Mouse (Mus musculus) heart, adult 2 months (tissue): ENCODE results near the gene Pid1. TPM values are rescaled to one million over a fixed set of nuclear protein-coding genes. Genes with fewer than 3 reads are reported as not detected.
A peak's percentile ranks its signal among the peaks of the same experiment; 100 is the strongest.

Experiments used
- DNase-seq, 2 experiments: peaks; one replicate each; pipeline ENCODE4 v3.0.0; 2021
- H3K27ac ChIP-seq: fragments of 200-600 bp; 2 replicates; pipeline ENCODE4 v1.8.1; 2022
- H3K27me3 ChIP-seq: fragments of 200-500 bp; 2 replicates; pipeline ENCODE4 v1.6.1; 2012; ENCODE audit warnings: mild to moderate bottlenecking, low read length, inconsistent platforms, mixed read lengths; ENCODE audit not compliant: control insufficient read depth, insufficient read depth
- H3K36me3 ChIP-seq: fragments of 200-500 bp; 2 replicates; pipeline ENCODE4 v1.6.1; 2012; ENCODE audit warnings: low read length, inconsistent platforms; ENCODE audit not compliant: control insufficient read depth, insufficient read depth
- H3K4me1 ChIP-seq: fragments of 200-500 bp; 2 replicates; pipeline ENCODE4 v1.6.1; 2011; ENCODE audit warnings: low read length; ENCODE audit not compliant: control insufficient read depth, insufficient read depth
- H3K4me3 ChIP-seq: fragments of 200-600 bp; 2 replicates; pipeline ENCODE4 v1.8.1; 2022
- H3K79me2 ChIP-seq: fragments of 200-500 bp; replicated peaks from 2 replicates; pipeline ENCODE4 v1.6.1; 2012; ENCODE audit warnings: mild to moderate bottlenecking, inconsistent platforms, low read length, moderate library complexity, mixed read lengths; ENCODE audit not compliant: control insufficient read depth, insufficient read depth
- H3K9ac ChIP-seq: fragments of 200-500 bp; 2 replicates; pipeline ENCODE4 v1.6.1; 2012; ENCODE audit warnings: low read depth, mild to moderate bottlenecking, control low read depth, inconsistent platforms, low read length, mixed read lengths
- CTCF ChIP-seq: fragments of 200-600 bp; IDR thresholded peaks from 2 replicates; pipeline ENCODE4 v1.8.1; 2022; ENCODE audit warnings: antibody characterized with exemption, mild to moderate bottlenecking, moderate library complexity
- EP300 ChIP-seq: fragments of 200-500 bp; IDR thresholded peaks from 2 replicates; pipeline ENCODE4 v1.6.1; 2011; ENCODE audit warnings: low read depth, low read length, control low read depth; ENCODE audit not compliant: insufficient read depth
- POLR2A ChIP-seq: fragments of 200-500 bp; IDR thresholded peaks from 2 replicates; pipeline ENCODE4 v1.6.1; 2011; ENCODE audit warnings: mild to moderate bottlenecking, low read depth, low read length, control low read depth; ENCODE audit not compliant: insufficient read depth
- WGBS: fragments of 180-500 bp; shearing (Covaris S2); methylation state at CpG from one replicate; pipeline ENCODE4 v1.1.7; 2018; 5-methylcytosine and 5-hydroxymethylcytosine counted together
- intact Hi-C: fragments of 180-260 bp; cut with DNase I; formaldehyde crosslinking; loops from one replicate; pipeline ENCODE4 v1.15.1; 2025
- polyA plus RNA-seq: library from polyadenylated mRNA; depleted of rRNA; stranded (reverse); fragments of >200 nt; gene quantifications from 2 replicates; pipeline ENCODE4 v1.2.3, GENCODE M21; 2012
- total RNA-seq, 2 experiments: library from RNA; stranded (reverse); gene quantifications; 2 replicates each; pipeline ENCODE4 v1.2.3; 2021

The Pid1 gene
- total and polyA plus RNA-seq, 3 experiments: 8.9 to 9.4 (median 9.1) TPM

DNA sequence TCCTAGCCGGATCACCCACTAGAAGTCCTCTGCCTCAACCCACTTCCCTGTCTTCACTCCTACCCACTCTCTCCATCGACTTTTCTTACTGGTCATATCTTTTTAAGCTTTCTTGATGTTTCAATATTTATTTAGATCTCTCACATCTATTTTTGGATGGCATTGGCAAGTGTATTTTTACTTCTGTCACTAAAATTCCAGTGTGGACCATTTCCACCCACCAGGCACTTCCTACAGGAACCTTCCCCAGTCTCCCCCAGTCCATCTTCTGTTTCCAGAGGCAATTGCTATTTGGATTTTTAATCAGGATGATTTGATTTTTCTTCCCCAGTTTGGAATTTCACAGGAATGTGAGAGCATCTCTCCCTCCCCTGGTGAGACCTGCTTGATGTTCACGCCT, 2.6 kb upstream of the Pid1 start:
- Histone ChIP-seq H3K27me3 (no peaks in the 10 kb centered on the region), H3K36me3 (no peaks in the 10 kb centered on the region), H3K4me1 (peaks cover 1% of the 10 kb centered on the region; the same call in 1 of the 2 replicates), H3K4me3 (no peak overlapping the region), H3K79me2 (no peaks in the 10 kb centered on the region), H3K27ac (no peak overlapping the region), H3K9ac (no peak overlapping the region)
- no peak for DNase-seq
- TF ChIP-seq EP300 (no peak), CTCF (no peak), POLR2A (no peak)
- intact Hi-C loops: no loop called here
- 57% methylated on average over 3 of the region's 3 CpGs for WGBS

DNA sequence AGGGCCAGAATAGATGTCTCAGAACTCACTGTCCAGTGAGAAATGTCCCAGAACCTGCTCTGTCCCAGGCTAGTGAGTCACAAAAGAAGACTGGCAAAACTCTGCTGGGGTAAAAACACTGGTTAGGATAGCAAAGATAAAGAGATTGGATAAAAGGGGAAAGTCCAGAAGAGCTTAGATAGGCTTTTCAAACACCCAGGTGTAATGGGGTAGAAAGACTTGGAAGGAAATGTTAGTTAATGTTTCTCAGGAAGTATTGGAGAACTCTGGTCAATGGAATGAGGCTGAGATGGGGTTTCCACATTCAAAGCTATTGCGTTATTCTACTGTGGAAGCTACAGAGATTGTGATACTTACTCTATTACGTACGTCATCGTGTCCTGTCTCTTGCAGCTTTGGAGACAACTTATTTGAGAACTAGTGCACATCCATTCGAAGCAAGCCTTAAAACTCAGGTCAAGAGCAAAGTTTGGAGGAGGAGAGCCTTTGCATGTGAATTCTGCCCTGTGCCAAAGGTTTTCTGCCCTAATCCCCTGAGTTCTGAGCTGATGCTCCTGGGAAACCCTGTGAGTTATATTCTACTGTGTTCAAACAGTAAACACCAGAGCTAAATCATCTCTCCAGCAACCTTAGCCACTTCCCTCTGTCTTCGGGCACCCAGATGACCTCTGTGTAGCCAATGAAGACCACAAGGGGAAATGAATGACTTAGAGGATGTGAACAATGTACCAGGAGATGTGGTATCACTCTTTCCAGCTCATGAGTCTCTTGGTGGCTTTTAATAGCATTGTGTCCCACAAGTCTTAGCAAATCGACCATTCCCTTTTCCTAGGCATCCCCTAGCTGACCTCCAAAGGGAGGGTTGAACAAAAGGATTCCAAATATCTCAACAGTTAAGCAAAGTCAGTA, 1.0 kb downstream of the Pid1 start:
- Histone ChIP-seq H3K27ac (no peak overlapping the region; the same call in 1 of the 2 replicates), H3K4me1 (peaks cover 7% of the 10 kb centered on the region), H3K36me3 (no peaks in the 10 kb centered on the region), H3K27me3 (no peaks in the 10 kb centered on the region), H3K4me3 (no peak overlapping the region), H3K79me2 (no peaks in the 10 kb centered on the region), H3K9ac (no peak overlapping the region)
- DNase-seq: no peak
- intact Hi-C loops: no loop called here
- TF ChIP-seq CTCF: no peak
- TF ChIP-seq EP300: no peak
- TF ChIP-seq POLR2A: no peak
- WGBS: 70% methylated on average over 7 of the region's 7 CpGs

DNA sequence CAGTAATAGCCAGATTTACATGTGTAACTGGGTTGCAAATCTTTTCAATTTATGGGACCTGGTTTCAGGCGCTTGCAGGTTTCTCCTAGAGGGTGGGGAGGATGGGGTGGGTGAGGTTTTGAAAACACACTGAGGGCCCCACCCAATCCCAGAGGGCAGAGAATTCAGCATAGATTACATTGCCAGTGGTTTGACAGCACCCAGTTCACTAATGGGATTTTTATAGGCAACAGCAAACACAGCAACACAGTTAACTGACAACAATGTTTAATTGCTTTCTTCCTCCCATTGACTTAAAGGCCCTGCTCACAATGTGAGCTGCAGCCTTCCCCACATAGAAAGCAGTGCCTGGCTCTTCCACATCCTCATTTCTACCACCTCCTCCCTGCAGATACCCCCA, 1.8 kb downstream of the Pid1 start:
- Histone ChIP-seq H3K4me3 (no peak overlapping the region), H3K9ac (no peak overlapping the region), H3K4me1 (peaks cover 7% of the 10 kb centered on the region), H3K79me2 (no peaks in the 10 kb centered on the region), H3K27me3 (no peaks in the 10 kb centered on the region), H3K36me3 (no peaks in the 10 kb centered on the region), H3K27ac (no peak overlapping the region; the same call in 1 of the 2 replicates)
- intact Hi-C loops: no loop called here
- DNase-seq: no peak
- 70% methylated on average over 1 of the region's 1 CpGs for WGBS
- no peak for TF ChIP-seq EP300
- no peak for TF ChIP-seq POLR2A
- TF ChIP-seq CTCF: no peak

DNA sequence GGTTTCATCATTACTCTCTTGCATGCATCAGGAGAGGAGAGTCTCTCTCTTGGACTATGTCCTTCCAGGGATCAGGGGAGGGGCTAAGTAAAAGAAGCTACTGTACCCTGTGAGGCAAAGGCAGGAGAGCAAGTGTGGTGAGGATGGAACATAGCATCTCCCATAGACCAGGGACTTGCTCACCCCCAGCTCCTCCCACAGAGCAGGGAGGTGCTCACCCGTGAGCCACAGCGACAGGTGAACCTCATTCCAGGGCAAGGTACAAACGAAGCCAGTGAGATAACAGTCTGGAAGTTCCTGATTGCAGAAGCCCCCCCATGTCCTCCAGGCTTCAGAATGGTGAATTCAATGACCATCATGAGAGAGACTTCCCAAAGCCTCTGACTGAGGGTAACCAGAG, 2.6 kb downstream of the Pid1 start:
- DNase-seq: no peak
- intact Hi-C loops: no loop called here
- TF ChIP-seq CTCF: no peak
- TF ChIP-seq POLR2A: no peak
- TF ChIP-seq EP300: no peak
- Histone ChIP-seq H3K4me1 (peaks cover 7% of the 10 kb centered on the region), H3K27me3 (no peaks in the 10 kb centered on the region), H3K27ac (no peak overlapping the region), H3K4me3 (no peak overlapping the region), H3K9ac (no peak overlapping the region), H3K36me3 (no peaks in the 10 kb centered on the region), H3K79me2 (no peaks in the 10 kb centered on the region)
- 79% methylated on average over 3 of the region's 3 CpGs for WGBS

DNA sequence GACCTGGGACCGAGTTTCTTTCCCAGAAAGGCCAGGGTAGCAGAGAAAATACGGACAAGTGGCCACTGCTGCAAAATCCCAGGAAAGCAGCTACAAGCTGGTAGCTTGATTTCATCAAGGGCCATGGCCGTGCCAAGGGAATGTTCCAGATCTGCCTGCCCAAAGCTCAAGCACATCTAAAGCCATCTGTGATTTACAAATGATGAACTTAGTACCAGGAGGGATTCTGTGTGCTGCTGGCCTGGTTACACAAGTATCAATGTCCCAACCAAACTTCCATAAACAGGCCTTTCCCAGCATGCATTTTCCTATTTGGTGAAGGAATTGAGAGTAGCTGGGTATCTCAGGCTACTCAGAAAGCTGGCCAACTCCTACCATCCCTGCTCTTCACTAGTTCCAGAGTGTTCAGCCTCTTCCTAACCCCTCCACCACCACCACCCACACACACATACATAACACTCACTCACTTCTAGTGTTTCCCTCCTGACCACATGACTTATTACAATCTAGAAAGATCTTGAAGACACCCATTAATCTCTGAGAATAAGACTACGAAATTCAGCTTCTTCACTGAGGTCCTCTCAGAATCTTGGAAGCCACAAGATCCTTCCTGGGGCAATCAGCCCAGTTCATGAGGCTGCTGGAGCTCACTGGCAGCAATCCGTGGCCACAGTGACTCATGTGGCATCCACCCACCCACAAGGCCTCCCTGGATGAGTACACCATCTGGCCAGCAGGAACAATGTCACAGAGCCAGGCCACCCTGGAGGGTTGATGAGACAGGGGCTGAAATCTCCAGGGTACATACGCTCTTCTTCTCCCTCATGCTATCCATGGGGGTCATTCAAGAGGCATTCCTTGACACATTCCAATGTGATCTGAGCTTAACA, 4.1 kb downstream of the Pid1 start:
- TF ChIP-seq EP300 (no peak), CTCF (no peak), POLR2A (no peak)
- WGBS: 70% methylated on average over 6 of the region's 6 CpGs
- H3K27ac ChIP-seq: no peak overlapping the region
- peaks cover 6% of the 10 kb centered on the region for H3K4me1 ChIP-seq
- no peaks in the 10 kb centered on the region for H3K36me3 ChIP-seq
- no peak overlapping the region for H3K4me3 ChIP-seq
- DNase-seq: peak; percentile 56 to 77
- H3K79me2 ChIP-seq: no peaks in the 10 kb centered on the region
- intact Hi-C loops: no loop called here
- no peaks in the 10 kb centered on the region for H3K27me3 ChIP-seq
- no peak overlapping the region for H3K9ac ChIP-seq
